Mouse (Mus musculus): ENCODE results near the gene Cdc25b.

The Cdc25b gene

GRCm38 (mm10) chr2:131190344-131191004 is 3.7 kb downstream of the Cdc25b start:
- no peak for DNase-seq (ENCODE audit: low read depth, low spot score)

GRCm38 (mm10) chr2:131191005-131191390 is 4.2 kb downstream of the Cdc25b start:
- no peak for DNase-seq (ENCODE audit: low read depth, low spot score)

- no peak for DNase-seq (ENCODE audit: low read depth, low spot score)
These were observed 10.0 kb downstream of the Cdc25b start for GRCm38 (mm10) chr2:131196606-131197316.

GRCm38 (mm10) chr2:131200710-131201109 is 14.0 kb downstream of the Cdc25b start:
- DNase-seq (ENCODE audit: low read depth, low spot score), result no peak

- peak; percentile 43 for DNase-seq (ENCODE audit: low read depth, low spot score)
These were observed 14.5 kb downstream of the Cdc25b start for GRCm38 (mm10) chr2:131201262-131201661.

GRCm38 (mm10) chr2:131203816-131204409 is 17.2 kb downstream of the Cdc25b start:
- DNase-seq (ENCODE audit: low read depth, low spot score), result peak; percentile 64

GRCm38 (mm10) chr2:131204410-131204981 is 17.7 kb downstream of the Cdc25b start:
- DNase-seq (ENCODE audit: low read depth, low spot score), result peak; percentile 100

- DNase-seq (ENCODE audit: low read depth, low spot score), result no peak
These were observed 18.9 kb downstream of the Cdc25b start for GRCm38 (mm10) chr2:131205521-131206182.

GRCm38 (mm10) chr2:131206778-131207177 is 20.0 kb downstream of the Cdc25b start, which contains the start of gene Ap5s1:
Gene Ap5s1, plus strand, starts transcription at chr2:131207078.
- DNase-seq (ENCODE audit: low read depth, low spot score), result no peak

GRCm38 (mm10) chr2:131208356-131208755 is 21.6 kb downstream of the Cdc25b start:
- DNase-seq (ENCODE audit: low read depth, low spot score), result peak; percentile 82

GRCm38 (mm10) chr2:131209125-131209795 is 22.5 kb downstream of the Cdc25b start:
- no peak for DNase-seq (ENCODE audit: low read depth, low spot score)

- DNase-seq (ENCODE audit: low read depth, low spot score), result peak; percentile 96
These were observed 23.4 kb downstream of the Cdc25b start for GRCm38 (mm10) chr2:131209969-131210792.

GRCm38 (mm10) chr2:131211026-131211615 is 24.4 kb downstream of the Cdc25b start:
- DNase-seq (ENCODE audit: low read depth, low spot score), result peak; percentile 57

- DNase-seq (ENCODE audit: low read depth, low spot score), result no peak
These were observed 27.0 kb downstream of the Cdc25b start for GRCm38 (mm10) chr2:131213773-131214172.

GRCm38 (mm10) chr2:131215941-131216858 is 29.5 kb downstream of the Cdc25b start:
- DNase-seq (ENCODE audit: low read depth, low spot score), result no peak

- no peak for DNase-seq (ENCODE audit: low read depth, low spot score)
These were observed 33.3 kb downstream of the Cdc25b start for GRCm38 (mm10) chr2:131220030-131220429.

- no peak for DNase-seq (ENCODE audit: low read depth, low spot score)
These were observed 35.2 kb downstream of the Cdc25b start for GRCm38 (mm10) chr2:131221853-131222515.

- DNase-seq (ENCODE audit: low read depth, low spot score), result no peak
These were observed 35.8 kb downstream of the Cdc25b start for GRCm38 (mm10) chr2:131222562-131222961.
